Mouse (Mus musculus): ENCODE data around the gene Etv4. TPM values are rescaled to one million over a fixed set of nuclear protein-coding genes. Genes with fewer than 3 reads are reported as not detected.

The Etv4 gene
- total RNA-seq, 1 experiment, result 84.0 TPM

- TF ChIP-seq ZC3H11A (IDR thresholded peaks at IDR 0.05; ENCODE audit: borderline replicate concordance, low read depth, low read length), result no peak
- TF ChIP-seq MAFK (IDR thresholded peaks at IDR 0.05; ENCODE audit: insufficient read depth, low read depth, low read length), result no peak
- TF ChIP-seq CHD2 (IDR thresholded peaks at IDR 0.05; ENCODE audit: low read depth, low read length), result no peak
- no peak for TF ChIP-seq HCFC1 (IDR thresholded peaks at IDR 0.05; ENCODE audit: borderline replicate concordance, insufficient read depth, low read length)
- no peak for TF ChIP-seq ZNF384 (IDR thresholded peaks at IDR 0.05; ENCODE audit: low read depth, low read length)
- peak overlapping the region; percentile 85 for H3K9ac ChIP-seq (ENCODE audit: insufficient read depth, low read depth, low read length, poor library complexity, severe bottlenecking)
Observed at GRCm38 (mm10) chr11:101733596-101733995, 51.6 kb downstream of the Etv4 start.

GRCm38 (mm10) chr11:101732518-101733440, 52.4 kb downstream of the Etv4 start, which contains the start of gene Dhx8:
Gene Dhx8, plus strand, starts transcription at chr11:101732919.
- Histone ChIP-seq H3K36me3 (ENCODE audit: control insufficient read depth, insufficient read depth, low read length, poor library complexity, severe bottlenecking) (peaks cover 12% of the 10 kb centered on the region), H3K4me1 (ENCODE audit: control insufficient read depth in 2 of 2, insufficient read depth in 2 of 2, low read length in 2 of 2, poor library complexity in 1 of 2) (peaks cover 0 to 2% of the 10 kb centered on the region in 2 experiments; a peak in 1 of 4 replicates), H3K4me3 (ENCODE audit: insufficient read depth in 1 of 2, low read depth in 1 of 2, low read length in 2 of 2, poor library complexity in 1 of 2, severe bottlenecking in 1 of 2) (peak within 1 kb of the TSS; percentile 78 to 86), H3K9me3 (ENCODE audit: control insufficient read depth, insufficient read depth, low read depth, low read length) (no peaks in the 10 kb centered on the region), H3K9ac (ENCODE audit: insufficient read depth, low read depth, low read length, poor library complexity, severe bottlenecking) (peak within 1 kb of the TSS; percentile 85), H3K27ac (ENCODE audit: insufficient read depth, low read depth, low read length, poor library complexity, severe bottlenecking) (peak within 1 kb of the TSS; percentile 46; the same call in 1 of the 2 replicates)
- peak; percentile 98 for DNase-seq (ENCODE audit: low read depth, low spot score)
- TF ChIP-seq MAFK (IDR thresholded peaks at IDR 0.05; ENCODE audit: insufficient read depth, low read depth, low read length) (no peak), ZC3H11A (IDR thresholded peaks at IDR 0.05; ENCODE audit: borderline replicate concordance, low read depth, low read length) (peak; percentile 97), ZNF384 (IDR thresholded peaks at IDR 0.05; ENCODE audit: low read depth, low read length) (peak; percentile 94), CHD2 (IDR thresholded peaks at IDR 0.05; ENCODE audit: low read depth, low read length) (0 out of 2 replicates have a peak, but pooled peaks have one; percentile 40), HCFC1 (IDR thresholded peaks at IDR 0.05; ENCODE audit: borderline replicate concordance, insufficient read depth, low read length) (peak; percentile 85)
- in situ Hi-C loops (cut with MboI; ENCODE audit: low sequenced_read_pairs in 2 of 2, unreplicated experiment in 2 of 2), result loop anchor here (5.0 kb wide), 1 partner anchor 70 kb away; no protein-coding TSS in a partner anchor

More at GRCm38 (mm10) chr11:101733596-101733995, 51.6 kb downstream of the Etv4 start:
- Histone ChIP-seq H3K4me3 (ENCODE audit: insufficient read depth in 1 of 2, low read depth in 1 of 2, low read length in 2 of 2, poor library complexity in 1 of 2, severe bottlenecking in 1 of 2) (peak overlapping the region; percentile 78 to 86), H3K27ac (ENCODE audit: insufficient read depth, low read depth, low read length, poor library complexity, severe bottlenecking) (no peak overlapping the region), H3K36me3 (ENCODE audit: control insufficient read depth, insufficient read depth, low read length, poor library complexity, severe bottlenecking) (peaks cover 18% of the 10 kb centered on the region), H3K9me3 (ENCODE audit: control insufficient read depth, insufficient read depth, low read depth, low read length) (no peaks in the 10 kb centered on the region), H3K4me1 (ENCODE audit: control insufficient read depth in 2 of 2, insufficient read depth in 2 of 2, low read length in 2 of 2, poor library complexity in 1 of 2) (no peaks in the 10 kb centered on the region)
- in situ Hi-C loops (cut with MboI; ENCODE audit: low sequenced_read_pairs in 2 of 2, unreplicated experiment in 2 of 2), result loop anchor here (5.0 kb wide), 1 partner anchor 71 kb away; no protein-coding TSS in a partner anchor
- no peak for DNase-seq (ENCODE audit: low read depth, low spot score)

- TF ChIP-seq ZNF384 (IDR thresholded peaks at IDR 0.05; ENCODE audit: low read depth, low read length), result no peak
- H3K27ac ChIP-seq (ENCODE audit: insufficient read depth, low read depth, low read length, poor library complexity, severe bottlenecking), result no peak overlapping the region
- no peak for DNase-seq (ENCODE audit: low read depth, low spot score)
- no peaks in the 10 kb centered on the region for H3K36me3 ChIP-seq (ENCODE audit: control insufficient read depth, insufficient read depth, low read length, poor library complexity, severe bottlenecking)
- in situ Hi-C loops (cut with MboI; ENCODE audit: low sequenced_read_pairs in 2 of 2, unreplicated experiment in 2 of 2), result no loop called here
- H3K4me3 ChIP-seq (ENCODE audit: insufficient read depth in 1 of 2, low read depth in 1 of 2, low read length in 2 of 2, poor library complexity in 1 of 2, severe bottlenecking in 1 of 2), result no peak overlapping the region
- H3K9me3 ChIP-seq (ENCODE audit: control insufficient read depth, insufficient read depth, low read depth, low read length), result no peaks in the 10 kb centered on the region
- peaks cover 0 to 3% of the 10 kb centered on the region in 2 experiments; a peak in 1 of 4 replicates for H3K4me1 ChIP-seq (ENCODE audit: control insufficient read depth in 2 of 2, insufficient read depth in 2 of 2, low read length in 2 of 2, poor library complexity in 1 of 2)
- no peak overlapping the region for H3K9ac ChIP-seq (ENCODE audit: insufficient read depth, low read depth, low read length, poor library complexity, severe bottlenecking)
Observed at GRCm38 (mm10) chr11:101729308-101729707, 55.9 kb downstream of the Etv4 start.

GRCm38 (mm10) chr11:101726765-101727164, 58.4 kb downstream of the Etv4 start:
- Histone ChIP-seq H3K4me3 (ENCODE audit: insufficient read depth in 1 of 2, low read depth in 1 of 2, low read length in 2 of 2, poor library complexity in 1 of 2, severe bottlenecking in 1 of 2) (no peak overlapping the region), H3K9ac (ENCODE audit: insufficient read depth, low read depth, low read length, poor library complexity, severe bottlenecking) (no peak overlapping the region), H3K27ac (ENCODE audit: insufficient read depth, low read depth, low read length, poor library complexity, severe bottlenecking) (no peak overlapping the region), H3K36me3 (ENCODE audit: control insufficient read depth, insufficient read depth, low read length, poor library complexity, severe bottlenecking) (no peaks in the 10 kb centered on the region), H3K9me3 (ENCODE audit: control insufficient read depth, insufficient read depth, low read depth, low read length) (no peaks in the 10 kb centered on the region), H3K4me1 (ENCODE audit: control insufficient read depth in 2 of 2, insufficient read depth in 2 of 2, low read length in 2 of 2, poor library complexity in 1 of 2) (peaks cover 0 to 7% of the 10 kb centered on the region in 2 experiments; a peak in 1 of 4 replicates)
- no peak for TF ChIP-seq ZC3H11A (IDR thresholded peaks at IDR 0.05; ENCODE audit: borderline replicate concordance, low read depth, low read length)
- no peak for TF ChIP-seq HCFC1 (IDR thresholded peaks at IDR 0.05; ENCODE audit: borderline replicate concordance, insufficient read depth, low read length)
- TF ChIP-seq ZNF384 (IDR thresholded peaks at IDR 0.05; ENCODE audit: low read depth, low read length), result no peak
- no peak for TF ChIP-seq MAFK (IDR thresholded peaks at IDR 0.05; ENCODE audit: insufficient read depth, low read depth, low read length)
- in situ Hi-C loops (cut with MboI; ENCODE audit: low sequenced_read_pairs in 2 of 2, unreplicated experiment in 2 of 2), result no loop called here
- no peak for DNase-seq (ENCODE audit: low read depth, low spot score)
